Mouse (Mus musculus) CH12.LX (cell line): ENCODE results near the gene Nav1. TPM values are rescaled to one million over a fixed set of nuclear protein-coding genes. Genes with fewer than 3 reads are reported as not detected.

Source experiments
- DNase-seq: peaks from one replicate; pipeline ENCODE4 v3.0.0-alpha.2; 2013; ENCODE audit errors: extremely low read depth
- H3K27ac ChIP-seq: 2 replicates; pipeline ENCODE4 v1.5.1; 2012; ENCODE audit warnings: low read depth, mild to moderate bottlenecking, control low read depth, moderate library complexity; ENCODE audit not compliant: insufficient read depth
- H3K27me3 ChIP-seq: replicated peaks from 2 replicates; pipeline ENCODE3; 2012; ENCODE audit warnings: inconsistent platforms
- H3K36me3 ChIP-seq, 2 experiments: replicated peaks in 1 of 2; 2 replicates each; pipeline versions ENCODE3 to v1.6.1; 2012; ENCODE audit warnings: inconsistent platforms in 1 of 2, low read length in 1 of 2, mild to moderate bottlenecking in 1 of 2, mixed read lengths in 1 of 2, moderate library complexity in 1 of 2; ENCODE audit not compliant: control insufficient read depth in 1 of 2, insufficient read depth in 1 of 2
- H3K4me1 ChIP-seq, 2 experiments: 2 replicates each; pipeline ENCODE4 v1.6.1; 2012; ENCODE audit warnings: inconsistent platforms in 1 of 2, moderate library complexity in 1 of 2; ENCODE audit not compliant: insufficient read depth in 2 of 2, control insufficient read depth in 1 of 2
- H3K4me2 ChIP-seq: 2 replicates; pipeline ENCODE4 v1.6.1; 2012; ENCODE audit warnings: low read depth, mild to moderate bottlenecking, control low read depth; ENCODE audit not compliant: poor library complexity, insufficient read depth, severe bottlenecking
- H3K4me3 ChIP-seq, 3 experiments: fragments of 150-350 bp in 1 of 3; sonication (generic) in 1 of 3; replicated peaks in 1 of 3; 2 replicates each; pipeline versions ENCODE3 to v1.5.1; 2011 to 2012; ENCODE audit warnings: low read depth in 2 of 3, low read length in 2 of 3, mild to moderate bottlenecking in 2 of 3, moderate library complexity in 2 of 3, control low read depth in 1 of 3, improper control_type of control experiment in 1 of 3, inconsistent platforms in 1 of 3, mixed read lengths in 1 of 3; ENCODE audit not compliant: poor library complexity in 1 of 3
- H3K79me2 ChIP-seq: replicated peaks from 2 replicates; pipeline ENCODE4 v1.6.1; 2012; ENCODE audit warnings: mild to moderate bottlenecking, moderate library complexity; ENCODE audit not compliant: control insufficient read depth, poor library complexity, insufficient read depth, severe bottlenecking; ENCODE audit errors: extremely low read depth
- H3K9ac ChIP-seq: 2 replicates; pipeline ENCODE4 v1.6.1; 2012; ENCODE audit warnings: low read depth, mild to moderate bottlenecking, control low read depth, moderate library complexity; ENCODE audit not compliant: insufficient read depth
- H3K9me3 ChIP-seq: replicated peaks from 2 replicates; pipeline ENCODE3; 2012; ENCODE audit warnings: low read length, inconsistent platforms, mixed read lengths
- CHD1 ChIP-seq: IDR thresholded peaks from 2 replicates; pipeline ENCODE4 v1.6.1; 2012; ENCODE audit warnings: low read depth, low read length, improper control_type of control experiment, inconsistent platforms
- E2F4 ChIP-seq: IDR thresholded peaks from 2 replicates; pipeline ENCODE4 v1.6.1; 2011; ENCODE audit warnings: low read depth, low read length, improper control_type of control experiment; ENCODE audit not compliant: insufficient replicate concordance
- HCFC1 ChIP-seq: IDR thresholded peaks from 2 replicates; pipeline ENCODE4 v1.6.1; 2012; ENCODE audit warnings: low read depth, mild to moderate bottlenecking, inconsistent platforms, low read length, improper control_type of control experiment
- JUN ChIP-seq: IDR thresholded peaks from 2 replicates; pipeline ENCODE4 v1.6.1; 2011; ENCODE audit warnings: low read depth, mild to moderate bottlenecking, low read length, improper control_type of control experiment, moderate library complexity; ENCODE audit not compliant: insufficient read depth
- JUND ChIP-seq: conservative IDR thresholded peaks from 2 replicates; pipeline ENCODE4 v1.6.1; 2011; ENCODE audit warnings: low read depth, low read length, improper control_type of control experiment
- KAT2A ChIP-seq: IDR thresholded peaks from 2 replicates; pipeline ENCODE4 v1.6.1; 2012; ENCODE audit warnings: low read length, improper control_type of control experiment, inconsistent platforms; ENCODE audit not compliant: insufficient replicate concordance
- MAFK ChIP-seq: IDR thresholded peaks from 2 replicates; pipeline ENCODE4 v1.6.1; 2011; ENCODE audit warnings: low read length, improper control_type of control experiment; ENCODE audit not compliant: insufficient replicate concordance
- MAX ChIP-seq: IDR thresholded peaks from 2 replicates; pipeline ENCODE4 v1.6.1; 2011; ENCODE audit warnings: low read length, improper control_type of control experiment
- MAZ ChIP-seq: IDR thresholded peaks from 2 replicates; pipeline ENCODE4 v1.6.1; 2012; ENCODE audit warnings: low read depth, mild to moderate bottlenecking, inconsistent platforms, low read length, improper control_type of control experiment, moderate library complexity
- MEF2A ChIP-seq: IDR thresholded peaks from 2 replicates; pipeline ENCODE4 v1.6.1; 2014; ENCODE audit warnings: low read depth, mild to moderate bottlenecking, inconsistent platforms, low read length, improper control_type of control experiment, borderline replicate concordance
- MXI1 ChIP-seq: IDR thresholded peaks from 2 replicates; pipeline ENCODE4 v1.6.1; 2011; ENCODE audit warnings: mild to moderate bottlenecking, low read depth, low read length, improper control_type of control experiment
- NRF1 ChIP-seq: IDR thresholded peaks from 2 replicates; pipeline ENCODE4 v1.6.1; 2014; ENCODE audit warnings: low read depth, mild to moderate bottlenecking, inconsistent platforms, low read length, improper control_type of control experiment, moderate library complexity
- PAX5 ChIP-seq: IDR thresholded peaks from 2 replicates; pipeline ENCODE4 v1.6.1; 2012; ENCODE audit warnings: low read length, inconsistent platforms, mixed read lengths
- POLR2A ChIP-seq: IDR thresholded peaks from 2 replicates; pipeline ENCODE4 v1.6.1; 2011; ENCODE audit warnings: low read depth, mild to moderate bottlenecking, improper control_type of control experiment, low read length
- RCOR1 ChIP-seq: conservative IDR thresholded peaks from 2 replicates; pipeline ENCODE4 v1.6.1; 2012; ENCODE audit warnings: low read depth, mild to moderate bottlenecking, inconsistent platforms, low read length, improper control_type of control experiment
- ZC3H11A ChIP-seq: IDR thresholded peaks from 2 replicates; pipeline ENCODE4 v1.6.1; 2012; ENCODE audit warnings: low read depth, mild to moderate bottlenecking, inconsistent platforms, low read length, improper control_type of control experiment
- ZKSCAN1 ChIP-seq: IDR thresholded peaks from 2 replicates; pipeline ENCODE4 v1.6.1; 2012; ENCODE audit warnings: low read depth, inconsistent platforms, low read length, improper control_type of control experiment, borderline replicate concordance
- ZMIZ1 ChIP-seq: IDR thresholded peaks from 2 replicates; pipeline ENCODE4 v1.6.1; 2012; ENCODE audit warnings: low read depth, mild to moderate bottlenecking, inconsistent platforms, low read length, improper control_type of control experiment
- dilution Hi-C: fragments of 300-500 bp; cut with MboI; formaldehyde crosslinking; loops from 2 replicates; pipeline ENCODE4 v1.14.3; 2020; ENCODE audit warnings: low sequenced_read_pairs; ENCODE audit not compliant: extremely low pct_unique_long_range_greater_than_20kb, extremely low pct_ligation_motif_present
- in situ Hi-C: fragments of 300-500 bp; cut with MboI; formaldehyde crosslinking; loops from 3 replicates; pipeline ENCODE4 v1.14.3; 2019; ENCODE audit warnings: low sequenced_read_pairs, low pct_ligation_motif_present, low pct_unique_long_range_greater_than_20kb, mixed read lengths
- polyA plus RNA-seq: library from polyadenylated mRNA; unstranded; fragments of >175 nt; gene quantifications from 2 replicates; pipeline ENCODE4 v1.2.1, GENCODE M21; 2012; ENCODE audit warnings: low read depth; ENCODE audit not compliant: insufficient read length
- total RNA-seq, 2 experiments: library from RNA; depleted of rRNA; stranded (reverse); fragments of 300-350 nt in 1 of 2; fragments of >200 nt in 1 of 2; gene quantifications; 2 replicates each; pipeline ENCODE4 v1.2.3; 2012 to 2014

Gene Nav1
- total RNA-seq (2012; rRNA removed): 0.21 and 0.38 TPM in 2 replicates
- total RNA-seq (2014; rRNA removed): 0.03 TPM in 1 of 2 replicates, not detected in the other
- 0.12 and 0.56 TPM in 2 replicates for polyA plus RNA-seq

DNA sequence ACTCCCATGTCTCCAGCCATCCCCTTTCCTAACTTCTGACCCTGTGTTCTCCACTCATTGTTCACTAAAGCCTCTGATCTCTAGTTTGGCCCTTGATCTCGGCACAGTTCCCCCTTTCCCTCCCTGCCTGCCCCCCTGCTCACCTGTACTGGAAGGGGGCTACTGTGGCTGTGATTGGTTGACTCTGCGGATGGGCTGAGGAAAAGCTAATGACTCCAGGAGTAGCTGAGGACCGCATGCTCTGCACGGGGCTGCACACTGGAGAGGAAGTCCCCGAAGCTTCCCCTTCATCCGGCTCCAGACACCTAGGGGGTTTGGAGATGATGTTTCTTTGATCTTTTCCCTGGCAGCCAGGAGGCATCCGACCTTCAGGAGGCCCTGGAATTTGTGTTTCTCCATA lies at the start of gene Nav1:
Nav1 (minus strand) TSS at position 277 of the 400 bp plus-strand sequence.
- no peaks in the 10 kb centered on the region for H3K36me3 ChIP-seq
- no peak within 1 kb of the TSS for H3K27ac ChIP-seq
- dilution Hi-C loops: no loop called here

DNA sequence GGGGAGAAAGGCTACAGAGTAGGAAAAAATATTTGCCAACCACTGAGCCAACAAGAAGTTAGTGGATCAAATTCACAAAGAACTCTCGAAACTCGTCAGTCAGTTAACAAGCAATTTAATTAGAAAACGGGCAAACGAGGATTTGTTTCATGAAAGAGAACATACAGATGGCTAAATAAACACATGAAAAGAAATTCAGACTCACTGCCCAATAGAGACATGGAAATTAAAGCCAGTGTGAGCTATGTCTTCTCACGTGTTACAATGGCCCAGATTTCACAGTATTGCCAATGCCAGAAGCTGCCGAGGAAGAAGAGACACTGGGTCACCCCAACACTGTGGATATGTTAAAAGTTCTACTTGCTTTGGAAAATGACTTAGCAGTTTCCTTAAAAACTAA lies 46.8 kb upstream of the Nav1 start:
- DNase-seq: no peak
- Histone ChIP-seq H3K9me3 (peaks cover 6% of the 10 kb centered on the region), H3K36me3 (no peaks in the 10 kb centered on the region), H3K4me2 (no peak overlapping the region), H3K27ac (no peak overlapping the region), H3K79me2 (no peaks in the 10 kb centered on the region), H3K4me1 (no peaks in the 10 kb centered on the region), H3K4me3 (no peak overlapping the region), H3K27me3 (peaks cover 57% of the 10 kb centered on the region), H3K9ac (no peak overlapping the region)
- TF ChIP-seq CHD1 (no peak), KAT2A (no peak), MAX (no peak), MEF2A (no peak), MXI1 (no peak), JUN (no peak), RCOR1 (no peak), PAX5 (no peak), JUND (no peak), ZKSCAN1 (no peak), ZC3H11A (no peak), NRF1 (no peak)
- in situ Hi-C loops (loop anchor here (25.0 kb wide), 2 partner anchors 217 to 492 kb away; partner anchors contain the start of genes Gpr37l1 and Ipo9), dilution Hi-C loops (no loop called here)

More for the DNA sequence above, at the start of gene Nav1:
- Histone ChIP-seq H3K4me3 (no peak within 1 kb of the TSS), H3K27me3 (peaks cover 89% of the 10 kb centered on the region), H3K9ac (no peak within 1 kb of the TSS)
- DNase-seq: no peak
- TF ChIP-seq E2F4: no peak
- no peak for TF ChIP-seq CHD1
- no peak for TF ChIP-seq ZC3H11A
- TF ChIP-seq HCFC1: no peak
- no peak for TF ChIP-seq JUND
- TF ChIP-seq ZMIZ1: no peak
- TF ChIP-seq RCOR1: no peak
- TF ChIP-seq MAX: no peak
- no peak for TF ChIP-seq MAFK
- TF ChIP-seq POLR2A: no peak
- no peak for TF ChIP-seq MAZ
- TF ChIP-seq, all 38 proteins: peak for 0
- in situ Hi-C loops: no loop called here
- Histone ChIP-seq H3K9me3 (no peaks in the 10 kb centered on the region), H3K4me1 (no peaks in the 10 kb centered on the region), H3K4me2 (no peak within 1 kb of the TSS), H3K79me2 (no peaks in the 10 kb centered on the region)
